Mouse (Mus musculus) intestine, embryonic 14.5 days (tissue): Measurements from ENCODE around the gene Ddx24. TPM values are rescaled to one million over a fixed set of nuclear protein-coding genes. Genes with fewer than 3 reads are reported as not detected.

Experiments
- ATAC-seq: fragments of 200-750 bp; cut with Nextera tagmentation; replicated peaks from 2 replicates; pipeline ENCODE4 v1.8.0; 2017; ENCODE audit warnings: low read depth, moderate number of reproducible peaks, moderate TSS enrichment, moderate library complexity; ENCODE audit not compliant: low FRiP score, low TSS enrichment
- DNase-seq: peaks from one replicate; pipeline ENCODE4 v3.0.0-alpha.2; 2018; ENCODE audit warnings: low spot score
- H3K27ac ChIP-seq: fragments of 300-500 bp; sonication (generic); 2 replicates; pipeline ENCODE4 v1.5.1; 2014; ENCODE audit warnings: low read depth, mild to moderate bottlenecking, control low read depth
- H3K27me3 ChIP-seq: fragments of 300-500 bp; sonication (generic); replicated peaks from 2 replicates; pipeline ENCODE4 v1.6.1; 2014; ENCODE audit warnings: low read length, control low read depth; ENCODE audit not compliant: control insufficient read depth, insufficient read depth
- H3K36me3 ChIP-seq: fragments of 300-500 bp; sonication (generic); 2 replicates; pipeline ENCODE4 v1.6.1; 2014; ENCODE audit warnings: low read length, control low read depth; ENCODE audit not compliant: control insufficient read depth, insufficient read depth
- H3K4me1 ChIP-seq: fragments of 300-500 bp; sonication (generic); replicated peaks from 2 replicates; pipeline ENCODE4 v1.6.1; 2014; ENCODE audit warnings: low read length, control low read depth, mixed read lengths; ENCODE audit not compliant: control insufficient read depth, insufficient read depth
- H3K4me2 ChIP-seq: fragments of 300-500 bp; sonication (generic); 2 replicates; pipeline ENCODE4 v1.6.1; 2014; ENCODE audit warnings: low read length
- H3K4me3 ChIP-seq: fragments of 300-500 bp; sonication (generic); 2 replicates; pipeline ENCODE4 v1.5.1; 2014; ENCODE audit warnings: low read depth, low read length, control low read depth, mixed read lengths
- H3K9ac ChIP-seq: fragments of 300-500 bp; sonication (generic); 2 replicates; pipeline ENCODE4 v1.6.1; 2014; ENCODE audit warnings: mild to moderate bottlenecking, low read length
- H3K9me3 ChIP-seq: fragments of 300-500 bp; sonication (generic); 2 replicates; pipeline ENCODE4 v1.6.1; 2016; ENCODE audit warnings: low read length, control low read depth; ENCODE audit not compliant: control insufficient read depth
- WGBS: fragments of 180-500 bp; shearing (Covaris S2); extraction: QIAGEN DNeasy Blood & Tissue Kit; methylation state at CpG from one replicate; pipeline ENCODE4 v1.1.7; 2014; 5-methylcytosine and 5-hydroxymethylcytosine counted together
- polyA plus RNA-seq: library from polyadenylated mRNA; unstranded; fragments of >200 nt; fragmentation: Nextera tagmentation; extraction: Ambion mirVana; gene quantifications from 2 replicates; pipeline ENCODE4 v1.2.1, GENCODE M21; 2014

Ddx24 gene
- polyA plus RNA-seq, 1 experiment from 2014 or later: 90.1 TPM

DNA sequence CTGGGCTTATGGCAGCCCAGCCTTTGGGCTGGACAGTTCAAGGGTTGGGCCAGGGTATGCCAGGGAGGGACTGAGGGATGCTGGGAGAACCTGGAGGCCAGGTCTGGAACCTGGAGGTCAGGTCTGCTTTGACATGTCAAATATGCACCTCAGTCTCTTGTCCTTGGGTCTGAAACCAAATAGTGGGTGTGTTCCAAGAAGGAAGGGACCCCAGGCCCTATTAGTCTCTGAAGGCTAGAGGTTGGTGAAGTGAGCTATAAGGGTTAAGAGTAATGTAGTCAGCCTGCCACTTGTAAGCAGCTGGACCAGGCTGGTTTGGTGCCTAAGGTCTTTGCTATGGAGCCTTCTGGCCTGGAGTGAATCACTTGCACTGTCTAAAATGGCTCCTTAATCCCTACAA is 9.2 kb upstream of the Ddx24 start:
- Histone ChIP-seq H3K36me3 (no peaks in the 10 kb centered on the region), H3K27me3 (no peaks in the 10 kb centered on the region), H3K4me1 (0 out of 2 replicates have a peak, but pooled peaks cover 8% of the 10 kb centered on the region), H3K27ac (0 out of 2 replicates have a peak overlapping the region, but pooled peaks have one; percentile 59), H3K4me3 (no peak overlapping the region), H3K4me2 (peak overlapping the region; percentile 43), H3K9ac (no peak overlapping the region), H3K9me3 (no peaks in the 10 kb centered on the region)
- no peak for ATAC-seq
- DNase-seq: no peak

GRCm38 (mm10) chr12:103433986-103434731 is 8.5 kb upstream of the Ddx24 start, which contains the start of gene Ifi27:
Gene Ifi27 (plus strand): TSS chr12:103434211.
- peak; percentile 56 for DNase-seq
- Histone ChIP-seq H3K27me3 (no peaks in the 10 kb centered on the region), H3K9ac (no peak within 1 kb of the TSS), H3K9me3 (no peaks in the 10 kb centered on the region), H3K4me2 (peak within 1 kb of the TSS; percentile 43), H3K4me3 (peak within 1 kb of the TSS; percentile 27), H3K4me1 (0 out of 2 replicates have a peak, but pooled peaks cover 8% of the 10 kb centered on the region), H3K36me3 (no peaks in the 10 kb centered on the region), H3K27ac (peak within 1 kb of the TSS; percentile 59)
- WGBS: 38% methylated on average over 8 of the region's 8 CpGs
- peak; percentile 92 for ATAC-seq

- no peak overlapping the region for H3K4me3 ChIP-seq
- H3K36me3 ChIP-seq: no peaks in the 10 kb centered on the region
- no peaks in the 10 kb centered on the region for H3K9me3 ChIP-seq
- 89% methylated on average over 2 of the region's 2 CpGs for WGBS
- no peak overlapping the region for H3K4me2 ChIP-seq
- no peak overlapping the region for H3K27ac ChIP-seq
- H3K9ac ChIP-seq: no peak overlapping the region
- no peaks in the 10 kb centered on the region for H3K27me3 ChIP-seq
- H3K4me1 ChIP-seq: 0 out of 2 replicates have a peak, but pooled peaks cover 8% of the 10 kb centered on the region
- DNase-seq: no peak
- ATAC-seq: no peak
These were observed 7.8 kb upstream of the Ddx24 start for GRCm38 (mm10) chr12:103433430-103433829.

DNA sequence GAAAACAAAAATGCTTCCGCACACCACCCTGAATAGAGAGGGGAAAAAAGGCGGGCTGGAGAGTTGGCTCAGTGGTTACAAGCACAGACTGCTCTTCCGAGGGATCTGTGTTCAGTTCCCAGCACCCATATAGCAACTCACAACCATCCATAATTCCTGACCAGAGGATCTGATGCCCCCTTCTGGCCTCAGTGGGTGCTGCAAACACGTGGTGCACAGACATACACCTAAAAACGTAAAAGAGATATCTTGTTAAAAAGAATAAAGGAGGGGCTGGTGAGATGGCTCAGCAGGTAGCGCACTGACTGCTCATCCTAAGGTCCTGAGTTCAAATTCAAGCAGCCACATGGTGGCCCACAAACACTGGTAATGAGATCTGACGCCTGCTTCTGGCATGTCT is 1.1 kb upstream of the Ddx24 start:
- H3K4me2 ChIP-seq: no peak overlapping the region
- H3K36me3 ChIP-seq: peaks cover 19% of the 10 kb centered on the region
- H3K4me3 ChIP-seq: no peak overlapping the region
- no peaks in the 10 kb centered on the region for H3K27me3 ChIP-seq
- H3K27ac ChIP-seq: no peak overlapping the region
- H3K4me1 ChIP-seq: peaks cover 24% of the 10 kb centered on the region
- 87% methylated on average over 7 of the region's 7 CpGs for WGBS
- ATAC-seq (no peak), DNase-seq (no peak)
- H3K9me3 ChIP-seq: no peaks in the 10 kb centered on the region
- H3K9ac ChIP-seq: no peak overlapping the region

- H3K36me3 ChIP-seq: peaks cover 24% of the 10 kb centered on the region
- no peak for DNase-seq
- peak overlapping the region; percentile 97 for H3K4me3 ChIP-seq
- 8% methylated on average over 33 of the region's 33 CpGs for WGBS
- H3K27me3 ChIP-seq: no peaks in the 10 kb centered on the region
- peak overlapping the region; percentile 88 for H3K9ac ChIP-seq
- H3K27ac ChIP-seq: no peak overlapping the region
- peaks cover 26% of the 10 kb centered on the region for H3K4me1 ChIP-seq
- ATAC-seq: no peak; the same call in 1 of the 2 replicates
- H3K4me2 ChIP-seq: peak overlapping the region; percentile 94
- no peaks in the 10 kb centered on the region for H3K9me3 ChIP-seq
These were observed 458 bp downstream of the Ddx24 start for GRCm38 (mm10) chr12:103425016-103425728.

DNA sequence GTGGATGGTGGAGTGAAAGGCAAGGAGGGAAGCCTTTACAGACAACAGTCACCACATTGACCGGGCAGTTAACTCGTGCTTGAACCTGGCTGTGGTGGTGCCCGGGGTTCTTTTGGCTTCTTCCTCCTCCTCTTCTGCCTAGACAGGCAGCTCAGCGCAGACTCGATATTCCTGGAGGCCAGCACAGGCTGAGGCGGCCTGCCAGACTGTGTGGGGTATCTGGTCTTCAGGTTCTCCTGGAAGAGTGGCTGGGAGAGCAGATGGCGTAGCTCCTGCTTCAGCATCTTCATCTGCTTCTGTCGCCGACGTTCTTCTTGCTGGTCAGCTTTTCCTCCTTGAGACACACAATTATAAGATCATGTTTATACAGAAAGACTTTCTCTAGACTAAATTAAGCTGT is 17.5 kb downstream of the Ddx24 start:
- ATAC-seq (no peak), DNase-seq (no peak)
- H3K9me3 ChIP-seq: no peaks in the 10 kb centered on the region
- no peak overlapping the region for H3K27ac ChIP-seq
- no peak overlapping the region for H3K4me3 ChIP-seq
- no peak overlapping the region for H3K9ac ChIP-seq
- H3K4me1 ChIP-seq: no peaks in the 10 kb centered on the region
- no peaks in the 10 kb centered on the region for H3K27me3 ChIP-seq
- no peak overlapping the region for H3K4me2 ChIP-seq
- H3K36me3 ChIP-seq: peaks cover 92% of the 10 kb centered on the region
- WGBS: 92% methylated on average over 10 of the region's 10 CpGs

DNA sequence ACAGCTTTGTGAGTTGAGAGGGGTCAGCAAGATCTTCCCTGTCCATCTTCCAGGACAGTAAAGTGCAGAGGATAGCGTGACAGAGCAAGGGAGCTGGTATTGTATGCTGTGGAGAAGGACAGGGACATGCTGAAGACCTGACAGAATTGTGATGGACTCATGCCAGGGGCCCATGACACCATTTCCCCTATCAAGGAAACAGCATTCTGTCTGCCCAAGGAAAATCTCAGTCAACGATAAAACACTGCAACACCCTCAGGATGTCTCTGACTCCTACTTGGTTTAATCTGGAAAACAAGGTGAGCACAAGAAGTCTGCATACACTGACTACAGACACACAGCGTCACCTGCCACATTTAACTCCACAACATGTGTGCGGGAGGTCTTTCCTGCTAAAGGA is 17.9 kb downstream of the Ddx24 start, which contains the start of gene 9330161L09Rik:
9330161L09Rik (minus strand) TSS at position 101 of the 400 bp plus-strand sequence.
- WGBS: 92% methylated on average over 4 of the region's 4 CpGs

DNA sequence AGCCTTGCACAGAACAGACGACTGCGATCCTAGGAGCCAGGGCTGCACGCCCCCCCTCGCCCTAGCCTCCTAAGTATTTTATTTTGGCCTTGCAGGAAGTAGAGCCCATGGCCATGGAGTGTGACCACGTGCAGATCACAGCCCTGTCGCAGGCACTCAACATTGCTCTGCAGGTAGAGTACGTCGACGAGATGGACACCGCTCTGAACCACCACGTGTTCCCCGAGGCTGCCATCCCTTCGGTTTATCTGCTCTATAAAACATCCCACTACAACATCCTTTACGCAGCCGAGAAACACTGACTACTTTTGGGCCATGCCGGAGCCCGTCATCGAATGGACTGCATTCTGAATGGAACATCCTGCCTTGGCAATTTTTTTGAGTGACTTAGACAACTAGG is 21.5 kb downstream of the Ddx24 start:
- Histone ChIP-seq H3K27me3 (no peaks in the 10 kb centered on the region), H3K36me3 (peaks cover 62% of the 10 kb centered on the region), H3K9me3 (no peaks in the 10 kb centered on the region), H3K4me1 (no peaks in the 10 kb centered on the region), H3K4me3 (no peak overlapping the region), H3K9ac (no peak overlapping the region), H3K4me2 (no peak overlapping the region), H3K27ac (no peak overlapping the region)
- WGBS: 86% methylated on average over 18 of the region's 18 CpGs
- no peak for ATAC-seq
- no peak for DNase-seq

More for the DNA sequence above, 17.9 kb downstream of the Ddx24 start, which contains the start of gene 9330161L09Rik:
- no peak within 1 kb of the TSS for H3K4me3 ChIP-seq
- H3K36me3 ChIP-seq: peaks cover 92% of the 10 kb centered on the region
- H3K27me3 ChIP-seq: no peaks in the 10 kb centered on the region
- no peak for DNase-seq
- no peak within 1 kb of the TSS for H3K27ac ChIP-seq
- H3K9ac ChIP-seq: no peak within 1 kb of the TSS
- H3K4me1 ChIP-seq: no peaks in the 10 kb centered on the region
- H3K4me2 ChIP-seq: no peak within 1 kb of the TSS
- no peaks in the 10 kb centered on the region for H3K9me3 ChIP-seq
- no peak for ATAC-seq
